Mouse (Mus musculus) midbrain, embryonic 16.5 days (tissue): ENCODE measurements around the gene Jsrp1. TPM values are rescaled to one million over a fixed set of nuclear protein-coding genes. Genes with fewer than 3 reads are reported as not detected.

Source experiments
- ATAC-seq: fragments of 200-750 bp; cut with Nextera tagmentation; 2 replicates; pipeline ENCODE4 v1.8.0; 2017; ENCODE audit warnings: moderate TSS enrichment
- H3K27ac ChIP-seq: fragments of 300-500 bp; sonication (generic); 2 replicates; pipeline ENCODE4 v1.5.1; 2014; ENCODE audit warnings: mild to moderate bottlenecking, low read length, mixed read lengths
- H3K27me3 ChIP-seq: fragments of 300-500 bp; sonication (generic); 2 replicates; pipeline ENCODE4 v1.6.1; 2014; ENCODE audit warnings: low read depth, low read length, mixed read lengths; ENCODE audit not compliant: control insufficient read depth, insufficient read depth
- H3K36me3 ChIP-seq: fragments of 300-500 bp; sonication (generic); 2 replicates; pipeline ENCODE4 v1.6.1; 2014; ENCODE audit warnings: mild to moderate bottlenecking, low read length, moderate library complexity, mixed read lengths; ENCODE audit not compliant: control insufficient read depth, insufficient read depth
- H3K4me1 ChIP-seq: fragments of 300-500 bp; sonication (generic); 2 replicates; pipeline ENCODE4 v1.6.1; 2014; ENCODE audit warnings: mild to moderate bottlenecking, low read length, mixed read lengths; ENCODE audit not compliant: control insufficient read depth, insufficient read depth
- H3K4me2 ChIP-seq: fragments of 300-500 bp; sonication (generic); 2 replicates; pipeline ENCODE4 v1.6.1; 2014; ENCODE audit warnings: mild to moderate bottlenecking, low read length, mixed read lengths
- H3K4me3 ChIP-seq: fragments of 300-500 bp; sonication (generic); 2 replicates; pipeline ENCODE4 v1.5.1; 2014; ENCODE audit warnings: low read depth, mild to moderate bottlenecking, low read length, moderate library complexity, mixed read lengths
- H3K9ac ChIP-seq: fragments of 300-500 bp; sonication (generic); 2 replicates; pipeline ENCODE4 v1.6.1; 2014; ENCODE audit warnings: low read depth, low read length, mixed read lengths
- H3K9me3 ChIP-seq: fragments of 300-500 bp; sonication (generic); replicated peaks from 2 replicates; pipeline ENCODE4 v1.6.1; 2014; ENCODE audit warnings: mild to moderate bottlenecking, low read length, mixed read lengths; ENCODE audit not compliant: control insufficient read depth, poor library complexity, severe bottlenecking
- WGBS: fragments of 180-500 bp; shearing (Covaris S2); extraction: QIAGEN DNeasy Blood & Tissue Kit; methylation state at CpG from one replicate; pipeline ENCODE4 v1.1.7; 2014; 5-methylcytosine and 5-hydroxymethylcytosine counted together
- polyA plus RNA-seq: library from polyadenylated mRNA; unstranded; fragments of >200 nt; fragmentation: Nextera tagmentation; extraction: Ambion mirVana; gene quantifications from 2 replicates; pipeline ENCODE4 v1.2.1, GENCODE M21; 2015

Gene Jsrp1
- polyA plus RNA-seq, 1 experiment from 2014 or later = 0.39 TPM

GRCm38 (mm10) chr10:80779565-80779964 is 33.7 kb downstream of the Jsrp1 start:
- no peak overlapping the region for H3K9ac ChIP-seq
- H3K27me3 ChIP-seq = no peaks in the 10 kb centered on the region
- H3K9me3 ChIP-seq = no peaks in the 10 kb centered on the region
- no peak overlapping the region for H3K4me2 ChIP-seq
- H3K4me1 ChIP-seq = no peaks in the 10 kb centered on the region
- H3K27ac ChIP-seq = no peak overlapping the region
- ATAC-seq = no peak
- no peak overlapping the region for H3K4me3 ChIP-seq
- H3K36me3 ChIP-seq = peaks cover 59% of the 10 kb centered on the region

GRCm38 (mm10) chr10:80777123-80777522 is 36.2 kb downstream of the Jsrp1 start:
- Histone ChIP-seq H3K27ac (no peak overlapping the region), H3K9me3 (no peaks in the 10 kb centered on the region), H3K9ac (no peak overlapping the region), H3K4me1 (no peaks in the 10 kb centered on the region), H3K4me3 (no peak overlapping the region), H3K36me3 (peaks cover 48% of the 10 kb centered on the region), H3K27me3 (no peaks in the 10 kb centered on the region), H3K4me2 (no peak overlapping the region)
- 95% methylated on average over 5 of the region's 5 CpGs for WGBS
- no peak for ATAC-seq

- Histone ChIP-seq H3K4me1 (no peaks in the 10 kb centered on the region), H3K27ac (no peak overlapping the region), H3K4me3 (no peak overlapping the region), H3K9ac (no peak overlapping the region), H3K27me3 (no peaks in the 10 kb centered on the region), H3K4me2 (no peak overlapping the region), H3K9me3 (no peaks in the 10 kb centered on the region), H3K36me3 (peaks cover 48% of the 10 kb centered on the region)
- no peak for ATAC-seq
- 92% methylated on average over 6 of the region's 6 CpGs for WGBS
Measured at GRCm38 (mm10) chr10:80776358-80776869, 36.9 kb downstream of the Jsrp1 start.

GRCm38 (mm10) chr10:80775731-80776130 is 37.6 kb downstream of the Jsrp1 start:
- Histone ChIP-seq H3K36me3 (peaks cover 48% of the 10 kb centered on the region), H3K27me3 (no peaks in the 10 kb centered on the region), H3K4me1 (no peaks in the 10 kb centered on the region), H3K9me3 (no peaks in the 10 kb centered on the region), H3K4me3 (no peak overlapping the region), H3K4me2 (no peak overlapping the region), H3K9ac (no peak overlapping the region), H3K27ac (no peak overlapping the region)
- WGBS = 94% methylated on average over 4 of the region's 4 CpGs
- ATAC-seq = no peak

- Histone ChIP-seq H3K36me3 (peaks cover 45% of the 10 kb centered on the region), H3K4me1 (no peaks in the 10 kb centered on the region), H3K27ac (no peak overlapping the region), H3K9me3 (no peaks in the 10 kb centered on the region), H3K4me2 (no peak overlapping the region), H3K27me3 (no peaks in the 10 kb centered on the region), H3K4me3 (no peak overlapping the region), H3K9ac (no peak overlapping the region)
- ATAC-seq = 0 out of 2 replicates have a peak, but pooled peaks have one; percentile 17
- 95% methylated on average over 4 of the region's 4 CpGs for WGBS
Measured at GRCm38 (mm10) chr10:80774981-80775380, 38.3 kb downstream of the Jsrp1 start.

- Histone ChIP-seq H3K9ac (no peak overlapping the region), H3K27me3 (no peaks in the 10 kb centered on the region), H3K4me3 (no peak overlapping the region), H3K36me3 (peaks cover 48% of the 10 kb centered on the region), H3K27ac (no peak overlapping the region; the same call in 1 of the 2 replicates), H3K9me3 (no peaks in the 10 kb centered on the region), H3K4me2 (no peak overlapping the region), H3K4me1 (no peaks in the 10 kb centered on the region)
- ATAC-seq = peak; percentile 68
- 64% methylated on average over 2 of the region's 2 CpGs for WGBS
Measured at GRCm38 (mm10) chr10:80774549-80774948, 38.7 kb downstream of the Jsrp1 start.

GRCm38 (mm10) chr10:80773816-80774215 is 39.5 kb downstream of the Jsrp1 start:
- Histone ChIP-seq H3K4me3 (no peak overlapping the region), H3K27me3 (no peaks in the 10 kb centered on the region), H3K4me1 (no peaks in the 10 kb centered on the region), H3K27ac (no peak overlapping the region), H3K4me2 (no peak overlapping the region), H3K9ac (no peak overlapping the region), H3K36me3 (peaks cover 50% of the 10 kb centered on the region), H3K9me3 (no peaks in the 10 kb centered on the region)
- WGBS = 95% methylated on average over 5 of the region's 5 CpGs
- ATAC-seq = no peak

GRCm38 (mm10) chr10:80768365-80768764 is 44.9 kb downstream of the Jsrp1 start:
- Histone ChIP-seq H3K27me3 (no peaks in the 10 kb centered on the region), H3K36me3 (peaks cover 39% of the 10 kb centered on the region)

GRCm38 (mm10) chr10:80766161-80766815 is 47.0 kb downstream of the Jsrp1 start:
- 84% methylated on average over 10 of the region's 10 CpGs for whole genome bisulfite sequencing
- H3K4me3 ChIP-seq = no peak overlapping the region
- ATAC-seq = no peak
- H3K27me3 ChIP-seq = no peaks in the 10 kb centered on the region
- no peaks in the 10 kb centered on the region; the same call in 1 of the 2 replicates for H3K4me1 ChIP-seq
- no peak overlapping the region for H3K9ac ChIP-seq
- H3K4me2 ChIP-seq = no peak overlapping the region
- H3K9me3 ChIP-seq = no peaks in the 10 kb centered on the region
- peaks cover 27% of the 10 kb centered on the region for H3K36me3 ChIP-seq
- no peak overlapping the region for H3K27ac ChIP-seq

More at GRCm38 (mm10) chr10:80768365-80768764, 44.9 kb downstream of the Jsrp1 start:
- WGBS = 90% methylated on average over 6 of the region's 6 CpGs
- no peak for ATAC-seq
- no peak overlapping the region for H3K4me2 ChIP-seq
- no peaks in the 10 kb centered on the region for H3K9me3 ChIP-seq
- no peaks in the 10 kb centered on the region for H3K4me1 ChIP-seq
- H3K4me3 ChIP-seq = no peak overlapping the region
- no peak overlapping the region for H3K9ac ChIP-seq
- H3K27ac ChIP-seq = no peak overlapping the region
